Mouse (Mus musculus) adrenal gland, postnatal 4 days (tissue): ENCODE data around the gene Sytl3. TPM values are rescaled to one million over a fixed set of nuclear protein-coding genes. Genes with fewer than 3 reads are reported as not detected.
"Not testable (repeated sequence)": the region's sequence is repeated elsewhere in the genome, so short reads cannot be mapped to it uniquely, and the experiment has no call there.

Source experiments
- DNase-seq, 2 experiments: peaks; one replicate each; pipeline ENCODE4 v3.0.0; 2021 to 2022; ENCODE audit warnings: low spot score in 2 of 2, mixed read lengths in 2 of 2
- long read RNA-seq, 2 experiments: library from polyadenylated mRNA; stranded (forward); transcript quantifications; one replicate each; pipeline ENCODE4 v2.0.0; 2021
- total RNA-seq, 2 experiments: library from RNA; stranded (reverse); gene quantifications; 2 replicates each; pipeline ENCODE4 v1.2.3; 2021

Sytl3 gene
- total RNA-seq: under 1 TPM; 0.68 to 0.73 TPM
- long read RNA-seq, experiment 1: 0 reads
- long read RNA-seq, experiment 2, partial matches to known transcripts: 0 of 1 reads
- long read RNA-seq, experiment 2, other reads (novel, unspliced or antisense): 1 of 1 reads

DNA sequence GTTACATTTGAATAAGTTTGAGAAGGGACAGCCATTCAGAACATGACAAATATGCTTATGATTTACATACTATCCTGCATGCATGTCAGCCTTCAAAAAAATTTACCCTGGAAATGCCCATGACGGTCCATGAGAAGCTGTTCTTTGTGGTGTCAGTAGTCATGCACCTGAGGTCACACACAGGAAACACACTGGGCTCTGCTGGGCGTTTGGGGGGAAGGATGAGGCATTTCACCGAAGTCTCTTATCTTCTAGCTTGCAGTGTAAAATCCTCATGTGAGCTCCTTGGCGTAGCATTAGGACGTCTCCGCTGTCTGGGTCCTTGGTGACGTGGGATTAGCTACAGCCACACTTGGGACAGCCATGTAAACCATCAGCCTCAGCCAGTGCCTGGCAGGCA, at the start of gene Sytl3:
Gene Sytl3 (plus strand): TSS at position 293 of the 400 bp plus-strand sequence.
- DNase-seq: not testable (repeated sequence)

DNA sequence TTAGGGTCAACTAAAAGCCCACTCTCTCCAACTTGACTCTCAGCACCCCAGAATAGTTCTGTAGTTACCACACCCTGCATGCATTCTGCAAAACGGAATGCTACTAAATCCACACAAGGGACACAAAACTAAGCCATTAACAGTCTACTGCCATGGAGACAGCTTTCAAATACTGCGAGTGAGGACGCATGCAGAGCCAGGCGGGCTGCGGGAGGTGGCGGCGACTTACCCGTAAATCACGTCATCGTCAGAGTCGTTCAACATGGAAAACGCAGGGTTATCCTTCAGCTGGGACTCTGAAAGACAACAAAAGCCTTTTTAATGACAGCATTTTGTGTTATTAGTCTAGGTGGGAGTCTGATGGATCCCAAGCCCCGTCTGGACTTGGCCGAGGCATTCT, 45.4 kb upstream of the Sytl3 start:
- DNase-seq: not testable (repeated sequence)

DNA sequence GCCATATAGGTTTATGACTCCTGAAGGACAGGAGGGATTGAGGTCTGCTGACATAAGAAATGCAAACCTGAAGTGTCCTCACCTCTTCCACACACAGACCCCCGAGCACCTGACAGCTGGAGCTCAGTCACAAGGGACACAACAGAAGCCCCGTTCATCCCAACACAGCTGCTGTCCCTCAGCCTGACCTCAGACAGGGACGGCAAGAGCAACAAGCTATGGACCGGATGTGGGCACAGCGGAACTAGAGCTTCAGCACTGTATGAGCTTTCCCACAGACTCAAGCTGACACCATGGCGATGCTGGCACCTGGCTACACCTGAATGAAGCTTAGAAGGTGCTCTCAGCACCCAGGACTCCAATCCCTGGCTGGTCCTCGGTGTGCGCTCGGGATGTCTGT, 44.6 kb upstream of the Sytl3 start:
- not testable (repeated sequence) for DNase-seq

DNA sequence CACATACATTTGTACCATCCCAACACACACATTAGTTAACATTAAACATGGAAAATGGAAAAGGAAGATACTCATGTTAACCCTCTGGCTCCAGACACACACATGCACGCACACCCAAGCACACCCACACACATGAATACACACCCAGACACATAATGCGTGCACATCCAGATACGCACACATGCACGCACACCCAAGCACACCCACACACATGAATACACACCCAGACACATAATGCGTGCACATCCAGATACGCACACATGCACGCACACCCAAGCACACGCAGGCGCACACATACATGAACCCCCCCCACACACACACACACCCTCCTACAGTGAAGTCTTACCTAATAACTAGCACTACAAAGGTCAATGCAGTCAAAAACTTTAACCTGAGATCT, 42.2 kb upstream of the Sytl3 start:
- not testable (repeated sequence) for DNase-seq

DNA sequence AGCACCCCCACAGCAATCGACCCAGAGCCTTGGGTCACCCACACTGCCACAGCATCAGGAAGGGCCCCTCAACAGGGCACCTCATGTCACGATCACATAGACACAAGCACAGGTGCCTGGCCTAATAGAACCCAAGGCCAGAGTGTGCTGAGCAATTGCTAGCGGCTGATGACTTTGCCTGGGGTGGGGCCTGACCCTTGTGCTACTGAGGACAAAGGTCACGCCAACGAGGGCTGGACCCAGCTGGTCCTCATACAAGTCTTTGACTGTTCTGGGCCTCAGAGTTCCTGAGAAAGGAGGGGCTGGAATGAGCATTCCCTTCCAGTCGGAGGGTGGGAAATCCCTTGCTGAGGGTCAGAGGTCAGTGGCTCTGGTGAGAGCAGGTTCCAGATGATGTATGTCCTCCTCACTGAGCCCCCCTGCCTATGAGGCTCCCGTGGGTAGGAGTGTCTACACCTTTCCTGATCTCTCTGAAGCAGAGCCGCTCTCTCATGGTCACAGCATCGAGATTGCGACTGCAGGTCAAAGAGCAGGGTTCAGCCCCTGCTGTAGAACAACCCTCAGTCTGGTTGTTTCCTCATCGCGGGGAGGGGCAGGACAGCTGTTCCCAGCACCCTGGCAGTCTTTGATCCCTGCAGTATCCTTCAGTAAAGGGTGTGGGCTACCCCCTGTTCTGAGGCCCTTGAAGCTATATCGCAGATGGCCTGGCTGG, 41.0 kb upstream of the Sytl3 start:
- DNase-seq: not testable (repeated sequence)

DNA sequence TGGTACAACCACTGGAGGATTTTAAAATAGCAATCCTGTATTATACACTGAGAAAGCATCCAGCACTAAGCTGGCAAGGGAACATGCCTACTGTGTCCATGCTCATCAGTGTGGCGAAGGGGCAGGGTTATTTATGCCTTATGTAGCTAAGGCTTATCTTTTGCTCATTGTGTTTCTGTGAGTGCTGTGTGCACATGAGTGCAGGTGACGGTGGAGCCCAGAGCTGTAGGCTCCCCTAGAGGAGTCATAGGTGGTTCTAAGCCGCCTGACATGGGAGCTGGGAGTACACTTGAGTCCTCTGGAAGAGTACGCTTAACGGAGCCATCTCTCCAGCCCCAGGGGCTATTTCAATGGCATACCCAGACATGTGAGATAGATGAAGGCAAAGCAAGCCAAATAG, 39.6 kb upstream of the Sytl3 start:
- not testable (repeated sequence) for DNase-seq

GRCm38 (mm10) chr17:6620035-6620434, 38.9 kb upstream of the Sytl3 start:
- DNase-seq: not testable (repeated sequence)

DNA sequence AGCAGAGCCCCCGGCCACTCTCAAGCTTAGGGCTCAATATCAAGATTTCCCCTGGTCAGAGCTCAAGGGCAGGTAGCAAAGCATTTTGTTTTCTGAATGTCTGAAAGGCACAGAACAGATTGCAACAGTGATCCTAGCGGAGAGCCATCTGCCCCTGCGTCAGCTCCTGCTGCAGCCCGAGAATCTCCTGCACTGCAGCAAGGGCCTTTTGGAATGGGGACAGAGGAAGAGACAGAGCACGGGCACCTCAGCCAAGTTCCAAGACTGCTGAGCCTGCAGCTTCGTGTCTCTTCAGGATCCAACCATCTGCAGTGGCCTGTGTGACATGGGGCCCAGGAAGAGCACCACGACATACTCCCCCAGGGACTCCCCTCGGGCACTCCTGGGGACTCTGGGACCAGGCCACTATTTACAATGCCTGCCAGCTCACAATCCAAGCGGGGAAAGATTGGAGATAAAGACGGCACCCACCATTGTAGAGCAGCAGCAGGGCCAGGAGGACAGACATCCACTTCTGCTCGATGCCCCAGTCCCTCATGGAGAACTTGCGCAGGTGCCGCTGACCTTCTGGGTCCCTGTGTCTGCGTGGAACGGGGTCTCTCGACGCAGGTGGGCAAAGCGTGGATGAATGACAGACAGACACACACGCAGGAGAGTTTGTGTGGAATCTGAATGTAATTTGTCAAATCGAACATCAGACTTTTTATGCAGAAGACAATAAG, 38.0 kb upstream of the Sytl3 start:
- not testable (repeated sequence) for DNase-seq

DNA sequence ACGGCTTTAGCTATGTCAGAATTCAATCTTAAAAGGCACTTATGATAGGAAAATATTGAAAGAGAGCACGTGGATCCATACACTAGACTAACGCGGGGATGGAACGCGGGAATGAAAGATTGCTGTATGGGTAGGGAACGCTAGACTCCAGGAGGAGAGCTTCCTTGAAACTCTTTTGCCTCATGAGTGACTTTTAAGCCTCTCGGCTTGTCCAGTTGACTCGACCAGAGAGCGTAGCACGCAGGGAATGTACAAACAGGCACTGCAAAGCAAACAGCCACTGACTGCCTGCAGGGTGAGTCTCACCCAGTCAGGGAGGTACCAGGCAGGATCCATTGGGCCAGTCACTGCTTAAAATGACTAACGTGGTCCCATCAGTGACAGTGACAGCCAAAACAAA, 36.9 kb upstream of the Sytl3 start:
- DNase-seq: not testable (repeated sequence)

DNA sequence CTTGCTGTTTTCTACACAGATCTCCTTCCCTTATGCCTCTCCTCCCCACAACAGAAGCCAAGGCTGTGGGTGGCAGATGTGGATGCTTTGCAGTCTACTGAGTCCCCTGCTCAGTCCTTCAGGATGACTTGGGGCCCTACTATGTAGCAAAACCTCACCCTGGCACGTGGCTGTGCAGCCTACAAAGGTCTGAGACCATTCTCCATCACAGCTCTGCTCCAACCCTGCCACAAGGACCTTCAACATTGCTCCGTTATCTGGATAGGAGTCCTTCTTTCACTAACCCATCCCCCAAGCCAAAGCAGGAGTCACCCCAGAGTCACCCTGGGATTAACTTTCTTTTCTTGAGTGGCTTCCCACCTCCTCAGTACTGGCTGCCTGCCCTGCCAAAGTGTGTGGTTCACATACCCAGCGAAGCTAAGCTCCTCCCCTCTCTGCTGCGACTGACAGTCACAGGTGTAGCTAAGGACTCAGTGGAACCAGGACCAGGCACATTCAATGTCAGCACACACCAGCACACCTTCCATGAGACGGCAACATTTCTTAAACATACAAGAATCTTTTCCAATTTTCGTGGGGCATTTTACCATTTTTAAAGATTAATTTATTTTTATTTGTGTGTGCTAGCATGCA, 33.9 kb upstream of the Sytl3 start:
- DNase-seq: not testable (repeated sequence)

DNA sequence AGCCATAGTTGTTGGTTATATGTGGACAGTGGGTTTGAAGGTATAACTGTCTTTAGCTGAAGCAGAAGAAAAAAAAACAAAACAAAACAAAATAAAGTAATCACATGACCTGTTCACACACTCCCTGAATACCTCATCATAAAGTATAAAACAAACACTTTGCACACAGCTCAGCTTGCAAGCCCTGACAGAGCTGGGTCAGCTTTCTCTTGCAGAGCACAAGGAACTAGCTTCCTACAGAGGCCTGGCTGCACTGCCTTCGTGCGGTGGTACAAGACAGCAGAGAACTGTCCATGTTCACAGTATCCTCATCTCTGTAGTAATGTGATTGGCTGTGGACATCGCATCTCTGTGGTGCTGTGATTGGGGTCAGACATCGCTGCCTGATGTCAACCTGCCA, 28.5 kb upstream of the Sytl3 start:
- DNase-seq: not testable (repeated sequence)

- not testable (repeated sequence) for DNase-seq
These were observed 26.0 kb upstream of the Sytl3 start for GRCm38 (mm10) chr17:6632850-6633249.

DNA sequence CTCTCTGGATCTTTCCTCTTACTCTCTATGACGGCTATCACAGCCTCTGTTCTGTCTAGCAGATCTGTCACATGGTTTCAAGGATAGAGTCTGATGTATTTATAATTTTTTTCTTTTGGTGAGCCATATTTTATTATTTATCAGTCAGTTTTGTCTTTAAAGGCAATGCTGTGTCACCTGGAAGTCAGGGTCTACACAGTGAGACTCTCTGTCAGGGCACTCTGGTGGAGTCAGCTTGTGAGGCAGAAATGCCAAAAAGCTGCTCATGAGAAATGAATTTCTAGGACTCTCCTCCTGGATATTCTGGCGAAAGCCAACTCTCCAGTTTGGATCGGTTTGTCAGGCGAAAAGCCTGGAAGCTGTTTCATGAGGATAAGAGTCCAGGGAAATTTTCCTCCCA, 23.1 kb upstream of the Sytl3 start:
- DNase-seq: not testable (repeated sequence)

- no peak for DNase-seq
These were observed 22.0 kb upstream of the Sytl3 start for GRCm38 (mm10) chr17:6636861-6637260.

DNA sequence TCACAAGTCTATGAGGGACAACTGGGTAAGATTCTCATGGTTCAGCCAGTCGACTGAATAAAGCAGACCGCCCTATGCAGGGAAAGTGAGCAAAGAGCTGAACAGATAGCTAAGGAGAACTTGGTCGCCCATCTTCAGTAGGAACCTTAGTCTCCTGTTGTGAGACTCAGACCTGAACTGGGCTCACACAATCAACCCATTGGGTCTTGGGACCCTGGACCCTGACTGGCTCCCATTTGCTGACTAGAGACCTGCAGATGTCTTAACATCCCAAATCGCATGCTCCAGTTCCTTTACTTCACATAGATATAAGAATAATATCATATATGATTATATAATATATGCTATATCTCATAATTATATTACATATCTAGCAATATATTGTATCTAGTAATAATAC, 21.5 kb upstream of the Sytl3 start:
- DNase-seq: not testable (repeated sequence)

- not testable (repeated sequence) for DNase-seq
These were observed 20.4 kb upstream of the Sytl3 start for GRCm38 (mm10) chr17:6638444-6638843.

GRCm38 (mm10) chr17:6639486-6639885, 19.4 kb upstream of the Sytl3 start:
- DNase-seq: not testable (repeated sequence)

- DNase-seq: not testable (repeated sequence)
These were observed 18.8 kb upstream of the Sytl3 start for GRCm38 (mm10) chr17:6640044-6640637.

GRCm38 (mm10) chr17:6640771-6641429, 18.0 kb upstream of the Sytl3 start:
- not testable (repeated sequence) for DNase-seq

- DNase-seq: not testable (repeated sequence)
These were observed 14.7 kb upstream of the Sytl3 start for GRCm38 (mm10) chr17:6644210-6644609.

GRCm38 (mm10) chr17:6644673-6645072, 14.2 kb upstream of the Sytl3 start:
- not testable (repeated sequence) for DNase-seq
